Mouse (Mus musculus) adrenal gland, adult 18-20 months (tissue): ENCODE data around the gene Als2cr12. TPM values are rescaled to one million over a fixed set of nuclear protein-coding genes. Genes with fewer than 3 reads are reported as not detected.
"Not testable (repeated sequence)": the region's sequence is repeated elsewhere in the genome, so short reads cannot be mapped to it uniquely, and the experiment has no call there.

Source experiments
- DNase-seq, 2 experiments: peaks; one replicate each; pipeline ENCODE4 v3.0.0; 2021 to 2022; ENCODE audit warnings: low spot score in 2 of 2
- total RNA-seq, 2 experiments: library from RNA; stranded (reverse); gene quantifications; 1 replicate in 1 of 2; 2 replicates in 1 of 2; pipeline ENCODE4 v1.2.3; 2021

Als2cr12 gene
- total RNA-seq, 2 experiments from 2014 or later, result 1.1 to 2.4 TPM

DNA sequence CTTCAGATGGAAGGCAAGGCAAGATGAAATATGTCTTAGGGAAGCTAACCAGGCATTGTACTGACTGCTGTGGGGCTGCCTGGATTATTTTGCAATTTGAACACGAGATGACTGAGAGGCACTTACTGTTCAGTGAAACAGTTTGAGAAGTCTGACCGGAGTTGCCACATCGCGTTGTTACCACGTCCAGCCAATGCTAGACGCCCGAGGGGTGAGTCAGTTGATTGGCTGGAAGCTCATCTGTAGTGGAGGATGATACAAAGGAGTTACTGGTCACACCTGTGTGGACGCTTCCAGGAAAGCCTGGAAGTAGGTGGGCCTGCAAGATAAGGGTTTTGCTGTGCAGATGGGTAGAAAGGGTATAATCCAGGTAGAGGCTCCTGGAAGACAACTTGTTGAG, 24.3 kb upstream of the Als2cr12 start:
- DNase-seq, result no peak

DNA sequence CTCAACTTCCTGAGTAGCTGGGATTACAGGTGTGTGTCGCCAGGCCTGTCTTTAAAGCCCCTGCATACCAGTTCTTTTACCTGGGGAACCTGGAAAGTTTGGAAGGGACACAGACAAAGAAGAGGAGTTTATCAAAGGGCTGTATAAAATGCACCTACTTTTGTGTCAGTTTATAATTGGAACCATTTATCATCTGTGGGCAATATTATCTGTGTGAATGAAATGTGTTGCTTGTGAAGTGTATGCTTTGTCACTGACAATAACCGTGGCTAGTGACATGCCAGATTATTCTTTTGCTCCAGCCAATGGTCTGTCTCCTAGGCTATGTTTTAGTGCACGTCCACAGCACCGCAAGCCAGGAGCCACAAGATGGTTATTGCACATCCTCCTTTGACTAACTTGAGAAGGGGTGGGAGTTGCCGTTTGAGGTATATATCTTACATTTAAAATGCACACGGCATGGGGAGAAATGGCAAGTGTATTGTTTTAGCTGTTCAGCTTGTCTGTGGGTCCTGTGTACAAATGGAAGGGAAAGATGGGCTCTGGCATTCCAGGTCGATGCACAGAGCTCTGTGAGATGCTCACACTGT, 23.7 kb upstream of the Als2cr12 start:
- no peak for DNase-seq

DNA sequence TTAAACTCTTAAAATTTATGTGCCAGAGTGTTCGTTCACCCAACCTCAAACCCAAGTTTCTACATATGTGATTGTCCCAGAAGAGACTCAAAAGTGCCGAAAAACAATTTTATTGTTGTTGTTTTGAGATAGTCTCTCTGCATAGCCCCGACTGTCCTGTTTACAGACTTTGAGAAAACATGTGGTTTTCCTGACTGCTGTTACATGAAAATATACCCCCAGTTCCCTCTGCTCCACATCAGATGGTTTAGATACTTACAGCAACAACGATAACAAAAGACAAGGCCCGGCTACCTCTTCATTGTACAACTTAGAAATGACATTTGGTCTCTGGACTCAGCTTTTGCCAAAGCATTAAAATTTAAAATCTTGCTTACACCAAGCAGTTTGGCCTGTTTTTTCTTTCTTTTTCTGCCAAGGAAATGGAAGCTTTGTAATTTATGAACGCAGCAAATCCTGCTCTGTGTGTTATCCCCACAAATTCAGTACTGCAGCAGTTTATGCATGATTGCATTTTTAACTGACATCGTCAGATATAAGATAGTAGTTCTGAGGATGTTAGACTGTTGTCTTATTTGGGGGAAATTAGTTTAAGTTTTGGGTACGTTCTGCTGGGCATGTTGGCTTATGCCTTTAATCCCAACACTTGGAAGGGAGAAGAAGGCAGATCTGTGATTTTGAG, 21.9 kb upstream of the Als2cr12 start:
- no peak for DNase-seq

DNA sequence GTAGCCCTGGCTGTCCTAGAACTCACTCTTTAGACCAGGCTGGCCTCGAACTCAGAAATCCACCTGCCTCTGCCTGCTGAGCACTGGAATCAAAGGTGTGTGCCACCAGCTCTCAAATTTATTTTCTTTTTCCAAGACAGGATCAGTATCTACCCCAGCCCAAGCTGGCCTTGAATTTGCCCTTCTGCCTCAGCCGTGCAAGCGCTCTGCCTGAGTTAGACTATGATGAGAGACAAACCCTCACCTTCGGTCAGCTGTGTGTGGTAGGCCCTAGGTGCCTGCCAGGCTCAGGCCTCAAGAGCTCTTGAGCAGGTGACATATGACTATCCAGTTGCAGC, 21.1 kb upstream of the Als2cr12 start:
- no peak for DNase-seq

DNA sequence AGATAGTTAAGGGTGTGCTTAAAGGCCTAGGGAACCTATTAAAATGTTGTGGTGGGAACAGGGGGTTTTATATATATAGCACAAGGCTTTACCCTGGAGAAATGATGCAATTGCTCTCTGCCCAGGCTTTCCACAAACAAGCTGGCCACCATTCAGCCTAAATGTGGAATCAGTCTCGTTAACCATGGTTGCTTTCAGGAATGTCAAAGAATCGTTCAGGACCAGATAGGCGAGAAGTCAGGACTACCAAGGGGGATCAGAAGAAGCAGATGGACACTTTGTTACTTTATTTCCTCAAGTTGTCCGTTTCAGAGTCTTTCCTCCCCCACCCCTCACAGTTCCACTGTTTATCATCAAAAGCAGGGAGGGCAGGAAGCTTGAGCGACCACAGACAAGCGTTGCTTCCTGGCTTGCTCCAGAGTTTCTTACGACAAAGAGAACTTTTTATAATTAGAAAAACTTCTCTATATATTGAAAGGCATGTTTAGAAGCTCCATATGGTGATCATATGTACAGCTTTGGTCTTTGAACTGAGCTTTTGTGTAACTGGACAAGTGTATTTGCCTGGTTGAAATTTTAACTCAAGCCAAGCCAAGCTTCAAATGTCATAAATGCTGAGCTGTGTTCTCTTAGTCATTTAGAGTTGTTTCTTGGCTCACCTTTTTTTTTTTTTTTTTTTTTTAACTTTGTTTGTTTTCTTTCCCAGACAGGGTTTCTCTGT, 20.5 kb upstream of the Als2cr12 start:
- no peak for DNase-seq

DNA sequence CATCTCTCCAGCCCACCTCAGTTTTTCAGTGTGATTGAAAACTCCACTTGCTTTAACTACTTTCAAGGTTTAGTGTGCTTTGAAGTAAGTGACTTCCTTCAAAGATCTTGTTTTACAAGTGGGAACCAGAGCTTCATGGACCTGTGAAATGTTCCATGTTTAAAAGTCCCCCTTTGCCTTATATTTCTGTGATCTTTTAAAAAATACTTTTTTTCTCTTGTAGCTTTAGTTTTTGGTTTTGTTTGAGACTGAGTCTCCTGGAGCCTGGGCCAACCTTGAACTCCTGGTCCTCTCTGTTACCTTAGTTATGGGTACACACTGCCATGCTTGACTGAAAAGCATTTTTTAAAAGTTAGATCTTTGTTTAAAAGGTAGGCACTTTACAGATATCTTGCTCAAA, 19.7 kb upstream of the Als2cr12 start:
- no peak for DNase-seq

DNA sequence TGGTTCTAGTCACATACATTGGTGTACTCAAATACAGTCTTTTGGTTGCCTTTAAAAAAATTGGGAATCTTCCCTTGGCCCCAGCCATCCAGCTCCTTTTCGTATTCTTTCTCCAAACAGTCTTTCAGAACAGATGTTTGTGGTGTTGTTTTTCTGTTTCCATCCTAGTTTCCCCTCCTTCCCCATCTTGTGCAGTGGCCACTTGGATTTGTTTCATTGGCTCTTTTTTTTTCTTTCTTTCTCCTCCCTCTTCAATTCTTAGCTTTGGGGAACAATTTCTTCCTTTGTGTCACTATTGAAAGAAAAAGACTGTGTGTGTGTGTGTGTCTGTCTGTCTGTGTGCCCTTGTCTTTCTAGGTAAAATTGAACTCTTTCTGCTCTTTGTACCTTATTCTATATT, 18.6 kb upstream of the Als2cr12 start:
- no peak for DNase-seq

DNA sequence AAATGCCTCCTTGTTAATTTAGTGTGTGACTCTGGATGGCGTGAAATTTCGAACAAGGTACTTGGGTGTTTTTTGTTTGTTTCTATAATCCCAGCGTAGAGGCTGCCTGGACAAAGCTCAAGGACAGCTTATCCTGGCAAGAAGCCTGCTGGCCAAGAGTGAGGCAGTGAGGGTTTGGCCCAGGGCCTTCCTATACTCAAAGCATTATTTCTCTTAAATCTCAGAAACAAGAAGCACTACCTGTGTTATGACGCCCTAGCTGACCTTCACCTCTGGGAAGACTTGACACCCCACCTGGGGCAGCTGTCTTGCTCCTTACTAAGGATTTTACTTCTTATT, 18.1 kb upstream of the Als2cr12 start:
- peak; percentile 55 to 69 for DNase-seq

DNA sequence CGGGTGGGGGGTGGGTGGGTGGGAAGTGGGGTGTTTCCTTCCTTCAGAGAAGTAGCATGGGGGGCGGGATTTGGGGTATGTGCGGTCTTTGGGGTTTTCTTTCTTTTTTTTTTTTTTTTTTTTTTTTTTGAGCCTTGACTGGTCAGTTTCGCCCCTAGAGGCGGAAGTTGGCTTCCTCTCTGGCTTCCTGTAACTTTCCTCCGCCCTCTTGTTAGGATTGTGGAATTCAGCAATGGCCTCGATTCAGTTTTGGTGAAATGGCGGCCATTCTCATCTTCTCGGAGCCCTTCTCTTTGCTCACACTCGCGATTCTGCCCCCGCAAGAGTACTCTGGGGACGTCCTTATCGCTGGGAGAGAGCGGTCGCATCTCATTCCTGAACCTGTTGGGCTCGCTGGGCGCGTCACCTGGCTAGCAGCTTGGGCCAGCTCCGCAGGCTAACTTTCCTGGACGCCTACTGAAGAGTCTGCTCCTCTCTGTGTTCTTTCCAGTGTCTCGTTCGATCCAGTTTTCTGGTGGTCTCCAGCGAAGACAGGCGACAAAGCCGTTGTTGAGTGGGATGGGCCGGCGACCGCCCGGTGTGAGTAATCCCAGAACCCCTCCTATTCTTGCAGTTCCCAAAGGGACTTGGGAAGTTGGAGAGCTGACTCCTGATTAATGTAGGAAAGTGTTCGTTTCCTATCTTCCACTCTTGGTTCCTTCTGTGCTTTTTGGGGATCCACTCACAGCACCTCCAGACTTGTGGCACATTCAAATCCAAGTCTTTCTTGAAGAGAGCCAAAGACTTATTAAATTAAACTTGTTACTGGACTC, 17.5 kb upstream of the Als2cr12 start:
- peak in 1 of 2 experiments; percentile 56 for DNase-seq

DNA sequence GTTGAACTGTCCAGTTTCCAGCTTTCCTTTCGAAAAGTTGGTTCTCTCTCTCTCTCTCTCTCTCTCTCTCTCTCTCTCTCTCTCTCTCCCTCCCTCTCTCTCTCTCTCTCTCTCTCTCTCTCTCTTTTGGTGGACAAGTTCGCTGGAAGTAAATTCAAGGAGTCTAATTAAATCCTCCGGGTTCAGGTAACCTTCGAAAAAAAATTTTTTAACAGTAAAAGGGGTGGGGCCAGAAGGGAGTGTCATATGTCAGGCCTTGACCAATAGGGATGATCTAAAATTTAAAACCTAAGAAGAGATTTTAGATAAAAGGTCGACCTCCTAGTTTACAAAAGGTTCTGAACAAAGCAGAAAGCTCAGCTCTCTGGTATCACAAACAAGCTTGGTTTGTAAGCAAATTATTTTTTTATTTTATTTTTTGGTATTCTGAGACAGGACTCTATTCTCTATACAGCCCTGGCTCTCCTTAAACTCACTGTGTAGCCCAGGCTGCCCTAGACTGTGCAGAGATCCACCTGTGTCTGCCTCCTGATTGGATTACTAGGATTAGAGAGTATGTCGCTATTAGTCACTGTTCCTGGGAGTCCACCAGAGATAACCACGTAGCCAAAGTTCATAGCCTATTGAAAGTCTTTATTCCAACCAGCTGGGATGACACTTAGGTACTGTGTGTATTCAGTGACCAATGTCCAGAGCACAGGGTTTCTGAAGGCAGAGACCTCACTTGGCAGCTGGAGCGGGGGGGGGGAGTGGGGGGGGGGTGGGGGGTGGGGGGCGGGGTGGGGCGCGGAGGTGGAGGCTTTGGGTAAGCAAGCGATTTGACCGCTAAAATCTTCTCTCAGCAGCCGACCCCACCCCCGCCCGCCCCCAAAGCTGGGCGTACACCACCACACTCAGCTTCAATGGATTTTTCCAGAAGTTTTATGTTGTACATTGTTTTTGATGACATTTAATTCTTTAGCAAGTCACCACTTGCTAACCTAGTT, 16.6 kb upstream of the Als2cr12 start:
- DNase-seq, result no peak

DNA sequence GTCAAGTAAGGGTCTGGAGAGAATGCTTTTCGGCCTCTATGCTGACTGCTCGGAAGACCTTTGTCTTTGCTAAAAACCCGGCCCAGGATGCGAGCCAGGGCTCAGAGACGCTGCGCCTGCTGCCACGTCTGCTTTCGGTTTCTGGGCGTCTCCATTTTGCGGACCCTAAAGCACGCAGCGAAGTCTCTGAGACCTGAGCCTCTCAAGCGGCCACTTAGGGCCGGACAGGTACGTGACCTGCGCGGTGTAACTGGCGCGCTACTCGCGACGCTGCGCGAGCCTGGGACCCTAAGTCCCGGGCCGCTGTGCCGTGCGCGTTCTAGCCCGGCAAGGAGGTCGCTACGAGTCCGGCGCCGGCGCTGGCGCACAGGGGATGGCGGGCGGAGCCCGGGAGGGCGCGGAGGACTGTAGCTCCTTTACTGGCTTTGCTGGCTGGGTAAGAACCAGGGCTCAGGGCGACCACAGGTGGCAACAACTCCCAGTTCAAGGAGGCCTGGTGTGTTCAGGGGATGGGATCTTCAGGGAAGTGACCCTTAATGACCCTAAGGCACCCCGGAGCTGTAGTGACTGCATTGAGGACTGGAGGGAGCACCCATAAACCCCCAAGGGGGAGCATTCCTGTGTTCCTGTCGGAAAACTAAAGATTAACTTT, 15.7 kb upstream of the Als2cr12 start, which contains the start of gene Cflar:
Gene Cflar (plus strand): TSS at position 144 of the 652 bp plus-strand sequence.
- DNase-seq, result peak; percentile 69 to 71

DNA sequence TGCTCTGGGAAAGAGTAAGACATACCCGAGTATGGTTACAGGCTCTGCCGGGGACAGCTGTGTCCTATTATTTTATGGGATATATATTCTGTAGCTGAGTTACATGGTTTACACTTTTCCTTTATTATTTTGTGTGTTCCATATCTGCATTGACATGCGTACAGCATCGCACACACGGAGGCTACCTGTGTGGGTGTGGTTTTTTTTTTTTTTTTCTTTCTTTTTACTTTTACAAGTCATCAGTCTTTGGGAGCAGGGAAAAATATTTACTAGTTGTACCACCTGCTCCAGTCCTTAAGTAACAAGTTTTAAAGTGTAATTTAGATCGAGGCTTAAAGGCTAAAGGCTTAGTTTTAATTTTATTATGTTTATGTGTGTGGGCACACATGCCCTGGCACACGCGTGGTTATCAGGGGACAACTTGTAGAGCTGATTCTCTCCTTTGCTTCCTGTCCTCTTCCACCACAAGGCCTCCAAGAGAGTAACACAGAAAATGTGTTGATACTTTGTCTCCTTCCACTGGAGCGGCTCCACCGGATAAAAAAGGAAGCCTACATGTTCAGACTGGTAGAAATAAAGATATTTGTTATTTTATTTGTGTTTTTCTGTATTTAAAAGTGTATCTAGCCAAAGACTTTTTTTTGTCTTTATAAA, 15.0 kb upstream of the Als2cr12 start:
- no peak for DNase-seq

DNA sequence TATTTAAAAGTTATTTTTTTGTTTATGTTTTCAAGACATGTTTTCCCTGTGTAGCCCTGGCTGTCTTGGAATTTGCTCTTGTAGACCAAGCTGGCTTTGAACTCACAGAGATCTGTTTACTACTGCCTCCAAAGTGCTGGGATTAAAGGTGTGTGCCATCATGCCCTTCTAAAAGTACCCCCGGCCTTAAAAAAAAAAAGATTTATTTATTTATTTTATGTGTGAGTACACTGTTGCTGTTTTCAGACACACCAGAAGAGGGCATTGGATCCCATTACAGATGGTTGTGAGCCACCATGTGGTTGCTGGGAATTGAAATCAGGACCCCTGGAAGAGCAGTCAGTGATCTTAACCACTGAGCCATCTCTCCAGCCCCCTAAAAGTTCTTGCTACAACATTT, 14.3 kb upstream of the Als2cr12 start:
- not testable (repeated sequence) for DNase-seq

DNA sequence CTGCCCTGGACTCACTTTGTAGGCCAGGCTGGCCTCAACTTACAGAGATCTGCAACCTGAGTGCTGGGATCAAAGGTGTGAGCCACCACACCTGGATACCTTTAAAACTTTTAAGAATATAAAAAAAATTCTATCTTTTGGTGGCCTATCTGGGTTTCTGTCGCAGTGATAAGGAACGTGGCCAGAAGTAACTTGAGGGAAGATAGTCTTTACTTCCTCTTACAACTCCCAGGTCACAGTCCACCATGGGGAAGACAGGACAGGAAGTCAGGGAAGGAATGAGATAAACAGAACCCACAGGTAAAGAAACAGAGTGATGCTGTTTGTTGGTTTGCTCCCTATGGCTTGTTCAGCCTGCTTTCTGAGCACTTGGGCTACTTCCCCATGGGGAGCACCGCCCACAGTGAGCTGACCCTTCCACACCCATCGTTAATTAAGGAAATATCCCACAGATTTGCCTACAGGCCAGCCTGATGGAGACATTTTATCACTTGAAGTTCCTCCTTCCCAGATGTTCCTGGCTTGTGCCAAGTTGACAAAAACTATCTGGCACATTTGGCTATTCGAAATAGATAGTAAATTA, 4.9 kb upstream of the Als2cr12 start:
- DNase-seq, result not testable (repeated sequence)

DNA sequence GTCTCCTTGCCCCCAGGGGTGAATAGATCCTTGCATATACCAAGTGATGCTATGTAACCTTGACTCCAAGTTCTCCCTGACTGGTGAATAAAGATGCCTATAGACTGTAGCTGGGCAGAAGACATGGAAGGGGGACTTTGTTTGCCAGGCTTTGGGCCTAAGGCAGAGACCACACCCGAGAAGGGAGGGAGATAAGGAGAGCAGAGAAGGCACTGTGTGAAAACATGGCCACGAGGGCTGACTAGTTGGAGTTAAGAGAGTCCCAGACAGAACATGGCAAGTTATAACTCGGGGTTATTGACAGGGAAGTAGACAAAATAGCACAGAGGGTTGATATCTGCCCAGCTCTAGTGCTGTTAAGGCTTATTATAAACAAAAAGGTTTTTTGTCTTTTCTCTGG, 4.2 kb upstream of the Als2cr12 start:
- DNase-seq, result no peak

DNA sequence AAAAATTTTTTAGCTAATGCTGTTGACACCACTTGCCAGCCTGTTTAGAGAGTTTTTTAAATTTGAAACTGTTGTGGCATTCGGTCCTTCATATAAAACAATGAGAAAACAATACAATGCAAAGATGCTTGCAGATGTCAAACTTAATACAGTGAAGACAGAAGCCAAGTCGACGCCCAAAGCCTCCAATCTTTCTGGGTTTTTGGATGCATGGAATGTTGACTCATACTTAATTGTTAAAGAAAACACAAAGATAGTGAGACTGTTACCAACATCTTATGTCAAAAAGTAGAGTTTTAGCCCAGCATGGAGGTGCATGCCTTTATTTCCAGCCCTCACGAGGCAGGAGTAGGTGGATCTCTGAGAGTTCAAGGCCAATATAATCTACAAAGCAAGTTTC, 3.0 kb upstream of the Als2cr12 start:
- no peak for DNase-seq

DNA sequence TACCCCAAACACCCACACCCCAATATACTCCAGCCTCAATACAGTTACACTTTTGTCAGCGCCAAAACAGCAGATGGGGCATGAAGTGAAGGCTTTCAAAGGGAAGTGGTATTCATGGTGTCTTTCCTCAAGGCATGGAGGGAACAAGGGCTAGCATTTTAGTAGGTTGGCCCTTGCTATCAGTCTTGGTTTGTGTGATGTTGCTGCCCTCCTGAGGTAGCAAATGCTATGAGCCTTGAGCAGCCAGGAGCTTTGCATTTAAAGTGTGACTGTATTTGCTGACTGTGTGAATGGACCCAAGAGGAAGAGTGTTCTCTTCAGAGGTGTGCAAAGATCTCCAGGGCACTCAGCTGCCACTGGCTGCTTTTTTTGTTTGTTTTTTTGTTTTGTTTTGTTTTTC, 1.8 kb upstream of the Als2cr12 start:
- DNase-seq, result not testable (repeated sequence)

DNA sequence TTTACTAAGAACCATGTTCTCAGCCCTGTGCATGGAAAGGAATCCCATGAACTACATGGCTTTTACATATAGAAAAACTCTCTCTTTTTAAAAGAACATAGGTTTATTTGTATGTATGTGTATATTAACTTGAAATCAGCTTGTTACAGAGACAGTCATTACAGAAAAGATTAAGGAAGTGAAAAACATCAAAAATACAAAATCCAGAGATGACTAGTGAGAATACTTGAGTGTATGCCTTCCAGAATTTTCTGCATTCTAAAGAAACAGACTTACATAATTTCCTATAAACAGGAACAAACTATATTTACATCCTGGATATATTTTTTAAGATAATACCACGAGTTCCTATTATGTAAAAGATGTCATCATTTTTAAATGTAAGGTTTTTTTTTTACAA, 2.1 kb downstream of the Als2cr12 start:
- DNase-seq, result no peak

DNA sequence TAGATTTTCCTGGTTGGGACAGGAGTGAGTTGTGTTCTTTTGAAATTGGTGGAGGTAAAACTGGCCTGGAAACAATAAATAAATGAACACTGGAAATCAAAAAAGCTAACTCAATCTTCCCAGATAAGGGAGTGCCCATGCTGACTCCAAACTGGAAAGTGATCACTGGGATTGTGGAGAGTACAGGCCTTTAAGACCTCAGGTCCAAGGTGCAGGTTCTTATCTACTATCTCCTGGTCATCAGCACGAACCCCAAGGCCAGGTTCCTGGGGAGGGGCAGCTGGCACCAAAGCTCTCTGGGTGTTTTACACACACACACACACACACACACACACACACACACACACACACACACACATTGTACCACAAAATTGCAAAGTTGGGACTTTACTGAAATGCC, 4.1 kb downstream of the Als2cr12 start:
- DNase-seq, result not testable (repeated sequence)
